ENCODE assay signal across 13 mouse cellular contexts in the genomic region with DNA sequence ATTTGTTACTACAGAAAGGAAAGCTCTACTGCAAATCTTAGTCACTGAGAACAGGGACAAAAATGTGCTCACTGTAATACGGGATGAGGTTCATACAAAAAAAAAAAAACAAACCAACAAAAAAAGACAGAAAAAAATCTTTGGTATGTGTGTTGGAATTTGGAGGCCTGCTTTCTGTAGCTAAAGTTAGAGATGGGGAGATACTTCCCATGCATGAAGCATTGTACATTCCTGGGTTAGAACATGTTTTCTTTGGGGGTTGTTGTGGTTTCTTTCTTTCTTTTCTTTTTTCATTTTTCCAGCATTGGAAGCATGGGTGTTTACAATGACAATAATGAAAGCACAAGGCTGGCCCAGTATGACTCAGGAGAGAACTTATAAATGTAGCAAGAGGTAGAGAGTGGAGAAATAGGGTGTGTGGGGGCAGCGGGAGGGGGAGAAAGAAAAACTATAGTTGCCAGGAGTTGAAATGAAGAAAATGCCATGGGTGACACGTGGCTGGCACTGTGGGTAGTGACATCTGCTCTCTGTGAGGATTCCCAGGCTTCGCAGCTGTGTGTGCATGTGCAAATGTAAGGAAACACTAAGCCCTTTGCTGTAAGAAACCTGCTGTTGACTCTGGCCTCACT.
DNase-seq lines count a peak whose midpoint lies in the region; ATAC-seq and TF ChIP-seq lines count a peak whose summit lies in the region.
"Had no signal": no experiment of that assay in that cellular context is flagged by ENCODE, and none has a peak within 500 bp of the region (broad histone marks: within the 10 kb centered on the region; RNA-seq: fewer than 3 reads in every experiment).

No protein-coding gene starts in this region.

- H3K4me2 ChIP-seq in embryonic facial prominence, embryonic 12.5 days (replicated peaks): no peak overlapping the region
- H3K4me2 ChIP-seq: intestine, embryonic 15.5 days; neural tube, embryonic 12.5 days had no signal

- ATAC-seq in embryonic facial prominence, embryonic 12.5 days (ENCODE audit: insufficient number of reproducible peaks, insufficient read depth, low FRiP score, low TSS enrichment): no peak
- ATAC-seq in Patski: peak; percentile 93
- ATAC-seq: intestine, embryonic 15.5 days had no signal

- H3K4me3 ChIP-seq in embryonic facial prominence, embryonic 12.5 days: no peak overlapping the region
- H3K4me3 ChIP-seq in embryonic facial prominence, embryonic 10.5 days: no peak overlapping the region
- H3K4me3 ChIP-seq: intestine, embryonic 15.5 days; neural tube, embryonic 12.5 days had no signal

- intact Hi-C loops in left cerebral cortex, postnatal 4 days (cut with DNase I): no loop called here

- POLR2A ChIA-PET in Patski (lab: Charles Lee): interaction anchor here (0.5 kb wide), 1 partner anchor 1344 kb away, joined by 3 read pairs; no protein-coding TSS in a partner anchor

- no peak for TF ChIP-seq CTCF in Patski (IDR thresholded peaks at IDR 0.05)

- WGBS in embryonic facial prominence, embryonic 12.5 days: 54% methylated on average over 4 of the region's 4 CpGs
- WGBS in embryonic facial prominence, embryonic 10.5 days: 72% methylated on average over 4 of the region's 4 CpGs

- H3K4me1 ChIP-seq in embryonic facial prominence, embryonic 12.5 days: no peaks in the 10 kb centered on the region
- H3K4me1 ChIP-seq in embryonic facial prominence, embryonic 10.5 days: no peaks in the 10 kb centered on the region
- H3K4me1 ChIP-seq: intestine, embryonic 15.5 days; neural tube, embryonic 12.5 days had no signal

- no peak for DNase-seq in embryonic facial prominence, embryonic 10.5 days (ENCODE audit: low spot score)
- DNase-seq in Patski (ENCODE audit: low read depth, low spot score): no peak
- peak; percentile 19 to 66 for DNase-seq in layer of hippocampus, adult 18-20 months (ENCODE audit: low spot score in 2 of 2)
- peak; percentile 32 for DNase-seq in left cerebral cortex, postnatal 4 days
- DNase-seq in thymus, postnatal 25 days: no peak
- DNase-seq in kidney, postnatal 14 days: no peak
- no peak for DNase-seq in lung, postnatal 10 days
- DNase-seq: adrenal gland, adult 2 months; gastrocnemius, postnatal 10 days; lung, adult 2 months had no signal

- 0 out of 2 replicates have a peak overlapping the region, but pooled peaks have one; percentile 31 for H3K27ac ChIP-seq in embryonic facial prominence, embryonic 12.5 days
- no peak overlapping the region for H3K27ac ChIP-seq in embryonic facial prominence, embryonic 10.5 days (replicated peaks)
- H3K27ac ChIP-seq: intestine, embryonic 15.5 days; neural tube, embryonic 12.5 days had no signal

- CTCF ChIA-PET in Patski (lab: Charles Lee): no interaction called here

- in situ Hi-C loops in Patski (cut with MboI; ENCODE audit: low pct_unique_long_range_greater_than_20kb): no loop called here

- H3K9ac ChIP-seq in embryonic facial prominence, embryonic 12.5 days: no peak overlapping the region
- H3K9ac ChIP-seq: intestine, embryonic 15.5 days; neural tube, embryonic 12.5 days had no signal

- H3K36me3 ChIP-seq in embryonic facial prominence, embryonic 12.5 days: no peaks in the 10 kb centered on the region
- H3K36me3 ChIP-seq in embryonic facial prominence, embryonic 10.5 days (replicated peaks): no peaks in the 10 kb centered on the region
- H3K36me3 ChIP-seq: intestine, embryonic 15.5 days; neural tube, embryonic 12.5 days had no signal

- H3K9me3 ChIP-seq in embryonic facial prominence, embryonic 12.5 days: no peaks in the 10 kb centered on the region
- H3K9me3 ChIP-seq in embryonic facial prominence, embryonic 10.5 days: no peaks in the 10 kb centered on the region
- H3K9me3 ChIP-seq: intestine, embryonic 15.5 days; neural tube, embryonic 12.5 days had no signal

- no peaks in the 10 kb centered on the region for H3K27me3 ChIP-seq in embryonic facial prominence, embryonic 12.5 days
- H3K27me3 ChIP-seq in embryonic facial prominence, embryonic 10.5 days (replicated peaks; ENCODE audit: low read depth, poor library complexity, severe bottlenecking): no peaks in the 10 kb centered on the region
- H3K27me3 ChIP-seq in Patski: no peaks in the 10 kb centered on the region
- H3K27me3 ChIP-seq: intestine, embryonic 15.5 days; neural tube, embryonic 12.5 days had no signal

Comparison
In these comparisons a context has a peak if more than half of its experiments do, and no peak if none do; other contexts are left out.
1. DNase-seq: peak in layer of hippocampus, adult 18-20 months (2 of 2) and left cerebral cortex, postnatal 4 days (single experiment); none in embryonic facial prominence, embryonic 10.5 days (single experiment), Patski (single experiment), thymus, postnatal 25 days (single experiment), kidney, postnatal 14 days (single experiment) and lung, postnatal 10 days (single experiment).